Mouse (Mus musculus) midbrain, embryonic 15.5 days (tissue): ENCODE data around the gene Bcl2l2. TPM values are rescaled to one million over a fixed set of nuclear protein-coding genes. Genes with fewer than 3 reads are reported as not detected.
A peak's percentile ranks its signal among the peaks of the same experiment; 100 is the strongest.

Source experiments
- ATAC-seq: fragments of 200-750 bp; cut with Nextera tagmentation; replicated peaks from 2 replicates; pipeline ENCODE4 v1.8.0; 2017; ENCODE audit warnings: moderate TSS enrichment
- H3K27ac ChIP-seq: fragments of 300-500 bp; sonication (generic); 2 replicates; pipeline ENCODE4 v1.5.1; 2015; ENCODE audit warnings: mild to moderate bottlenecking, inconsistent platforms
- H3K27me3 ChIP-seq: fragments of 300-500 bp; sonication (generic); replicated peaks from 2 replicates; pipeline ENCODE4 v1.6.1; 2015; ENCODE audit warnings: inconsistent platforms
- H3K36me3 ChIP-seq: fragments of 300-500 bp; sonication (generic); replicated peaks from 2 replicates; pipeline ENCODE4 v1.6.1; 2015; ENCODE audit warnings: inconsistent platforms
- H3K4me1 ChIP-seq: fragments of 300-500 bp; sonication (generic); 2 replicates; pipeline ENCODE4 v1.6.1; 2015; ENCODE audit warnings: inconsistent platforms
- H3K4me2 ChIP-seq: fragments of 300-500 bp; sonication (generic); 2 replicates; pipeline ENCODE4 v1.6.1; 2015; ENCODE audit warnings: inconsistent platforms, mild to moderate bottlenecking, moderate library complexity
- H3K4me3 ChIP-seq: fragments of 300-500 bp; sonication (generic); 2 replicates; pipeline ENCODE4 v1.5.1; 2015; ENCODE audit warnings: mild to moderate bottlenecking, inconsistent platforms
- H3K9ac ChIP-seq: fragments of 300-500 bp; sonication (generic); 2 replicates; pipeline ENCODE4 v1.6.1; 2015; ENCODE audit warnings: mild to moderate bottlenecking, inconsistent platforms
- H3K9me3 ChIP-seq: fragments of 300-500 bp; sonication (generic); 2 replicates; pipeline ENCODE4 v1.6.1; 2016; ENCODE audit warnings: inconsistent platforms
- WGBS: fragments of 180-500 bp; shearing (Covaris S2); methylation state at CpG from one replicate; pipeline ENCODE4 v1.1.7; 2015; ENCODE audit warnings: mixed read lengths; 5-methylcytosine and 5-hydroxymethylcytosine counted together
- polyA plus RNA-seq: library from polyadenylated mRNA; unstranded; fragments of >200 nt; fragmentation: Nextera tagmentation; extraction: Ambion mirVana; gene quantifications from 2 replicates; pipeline ENCODE4 v1.2.1, GENCODE M21; 2015

The Bcl2l2 gene
- polyA plus RNA-seq, 1 experiment from 2014 or later = 4.8 TPM

- Histone ChIP-seq H3K4me1 (peaks cover 41% of the 10 kb centered on the region), H3K4me2 (peak overlapping the region; percentile 85), H3K9ac (peak overlapping the region; percentile 64; the same call in 1 of the 2 replicates), H3K27me3 (no peaks in the 10 kb centered on the region), H3K9me3 (no peaks in the 10 kb centered on the region), H3K4me3 (peak overlapping the region; percentile 51), H3K36me3 (no peaks in the 10 kb centered on the region), H3K27ac (peak overlapping the region; percentile 85)
- no peak for ATAC-seq
- WGBS = 17% methylated on average over 7 of the region's 7 CpGs
Measured at GRCm38 (mm10) chr14:54927296-54927695, 44.1 kb downstream of the Bcl2l2 start.

GRCm38 (mm10) chr14:54929801-54930200, 46.6 kb downstream of the Bcl2l2 start:
- H3K27me3 ChIP-seq = no peaks in the 10 kb centered on the region
- H3K4me2 ChIP-seq = no peak overlapping the region
- no peak overlapping the region for H3K9ac ChIP-seq
- 85% methylated on average over 5 of the region's 5 CpGs for WGBS
- H3K9me3 ChIP-seq = no peaks in the 10 kb centered on the region
- ATAC-seq = no peak
- H3K36me3 ChIP-seq = no peaks in the 10 kb centered on the region
- H3K27ac ChIP-seq = no peak overlapping the region
- peaks cover 30% of the 10 kb centered on the region for H3K4me1 ChIP-seq
- no peak overlapping the region for H3K4me3 ChIP-seq

- no peak for ATAC-seq
- WGBS = 20% methylated on average over 2 of the region's 2 CpGs
- H3K9ac ChIP-seq = no peak overlapping the region
- no peak overlapping the region for H3K27ac ChIP-seq
- H3K4me1 ChIP-seq = peaks cover 24% of the 10 kb centered on the region
- no peaks in the 10 kb centered on the region for H3K27me3 ChIP-seq
- no peaks in the 10 kb centered on the region for H3K9me3 ChIP-seq
- H3K4me2 ChIP-seq = no peak overlapping the region
- H3K36me3 ChIP-seq = no peaks in the 10 kb centered on the region
- H3K4me3 ChIP-seq = no peak overlapping the region
Measured at GRCm38 (mm10) chr14:54930431-54930830, 47.3 kb downstream of the Bcl2l2 start.

- no peak within 1 kb of the TSS for H3K4me3 ChIP-seq
- no peak within 1 kb of the TSS for H3K4me2 ChIP-seq
- no peak within 1 kb of the TSS for H3K9ac ChIP-seq
- H3K9me3 ChIP-seq = no peaks in the 10 kb centered on the region
- no peaks in the 10 kb centered on the region for H3K36me3 ChIP-seq
- peaks cover 12% of the 10 kb centered on the region; the same call in 1 of the 2 replicates for H3K4me1 ChIP-seq
- 41% methylated on average over 6 of the region's 6 CpGs for WGBS
- H3K27ac ChIP-seq = no peak within 1 kb of the TSS
- H3K27me3 ChIP-seq = no peaks in the 10 kb centered on the region
- no peak for ATAC-seq
Measured at GRCm38 (mm10) chr14:54932645-54933150, 49.5 kb downstream of the Bcl2l2 start, which contains the start of gene Il25. Gene Il25 (plus strand): TSS chr14:54932695.

DNA sequence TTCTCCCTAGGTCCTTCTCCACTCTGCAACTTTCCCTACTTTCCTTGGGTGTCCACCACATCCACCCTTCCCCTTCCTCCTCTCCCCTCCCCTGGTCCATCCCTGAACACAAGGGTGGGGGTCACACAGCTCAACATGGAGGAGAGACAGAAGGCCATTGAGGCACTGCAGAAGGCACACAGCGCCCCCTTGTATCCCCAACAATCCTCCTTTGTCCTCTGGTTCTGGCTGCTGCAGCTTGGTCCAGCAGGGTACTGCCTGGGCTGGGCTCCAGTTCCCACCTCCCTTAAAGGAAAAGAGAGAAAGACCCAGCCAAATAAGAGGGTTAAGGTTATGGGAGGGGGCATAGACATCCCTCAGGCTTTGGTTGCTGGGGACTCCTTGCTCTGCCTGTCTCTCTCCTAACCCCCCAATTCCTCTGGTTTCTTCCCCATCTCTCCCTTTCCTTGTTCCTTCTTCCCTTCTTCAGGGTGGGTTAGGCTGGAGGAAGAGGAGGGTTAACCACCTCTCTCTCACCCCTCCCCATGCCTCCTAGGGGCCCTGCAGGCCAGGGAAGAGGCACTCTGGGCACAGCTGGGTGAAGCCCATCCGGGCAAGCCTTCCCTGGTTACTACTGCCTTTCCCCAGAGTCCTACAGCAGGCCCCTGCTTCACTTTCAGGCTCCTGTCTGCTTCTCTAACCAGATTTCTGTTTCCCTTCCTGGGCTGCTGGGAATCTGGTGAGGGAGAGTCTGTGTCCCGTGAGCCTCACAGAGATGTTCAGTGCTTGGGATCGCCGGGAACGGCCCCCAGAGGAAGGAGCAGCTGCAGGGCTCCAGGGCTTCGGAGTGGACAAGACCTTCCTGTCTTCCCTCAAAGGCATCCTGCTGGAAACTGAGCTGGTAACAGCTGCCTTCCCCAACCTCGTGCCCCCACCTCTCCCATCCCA, 53.0 kb downstream of the Bcl2l2 start, which contains the start of gene Cmtm5:
Gene Cmtm5 (plus strand): TSS at position 358 of the 927 bp plus-strand sequence.
- ATAC-seq = peak; percentile 77
- H3K27ac ChIP-seq = peak within 1 kb of the TSS; percentile 63
- H3K9me3 ChIP-seq = no peaks in the 10 kb centered on the region
- H3K4me3 ChIP-seq = no peak within 1 kb of the TSS
- H3K27me3 ChIP-seq = no peaks in the 10 kb centered on the region
- WGBS = 37% methylated on average over 8 of the region's 8 CpGs
- no peak within 1 kb of the TSS for H3K9ac ChIP-seq
- no peak within 1 kb of the TSS for H3K4me2 ChIP-seq
- H3K4me1 ChIP-seq = peaks cover 7% of the 10 kb centered on the region; the same call in 1 of the 2 replicates
- no peaks in the 10 kb centered on the region for H3K36me3 ChIP-seq

DNA sequence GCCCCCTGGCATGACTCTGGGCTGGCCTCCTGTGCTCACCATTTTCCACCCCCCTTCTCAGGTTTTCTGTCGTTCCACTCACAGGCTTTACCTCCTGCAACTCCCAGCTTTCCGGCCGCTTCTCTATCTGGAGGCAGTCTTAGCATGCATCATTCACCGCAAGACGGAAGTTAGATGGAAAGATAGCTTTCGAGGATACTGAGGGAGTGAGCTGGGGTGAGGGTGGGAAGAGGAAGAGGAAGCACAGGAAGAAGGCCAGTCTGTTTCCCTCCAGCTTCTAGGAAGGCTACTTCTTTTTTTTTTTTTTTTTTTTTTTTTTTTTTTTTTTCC, 53.6 kb downstream of the Bcl2l2 start:
- Histone ChIP-seq H3K27ac (peak overlapping the region; percentile 63), H3K4me1 (peaks cover 7% of the 10 kb centered on the region; the same call in 1 of the 2 replicates), H3K36me3 (no peaks in the 10 kb centered on the region), H3K4me2 (no peak overlapping the region), H3K4me3 (no peak overlapping the region), H3K27me3 (no peaks in the 10 kb centered on the region), H3K9ac (no peak overlapping the region), H3K9me3 (no peaks in the 10 kb centered on the region)
- ATAC-seq = no peak
- WGBS = 63% methylated on average over 6 of the region's 6 CpGs

- H3K36me3 ChIP-seq = no peaks in the 10 kb centered on the region
- no peaks in the 10 kb centered on the region for H3K27me3 ChIP-seq
- no peak overlapping the region for H3K4me2 ChIP-seq
- H3K4me3 ChIP-seq = no peak overlapping the region
- H3K27ac ChIP-seq = no peak overlapping the region
- WGBS = 93% methylated on average over 16 of the region's 16 CpGs
- no peak for ATAC-seq
- no peak overlapping the region for H3K9ac ChIP-seq
- H3K9me3 ChIP-seq = no peaks in the 10 kb centered on the region
- H3K4me1 ChIP-seq = peaks cover 7% of the 10 kb centered on the region; the same call in 1 of the 2 replicates
Measured at GRCm38 (mm10) chr14:54937361-54938182, 54.4 kb downstream of the Bcl2l2 start.

Other genes starting within 250 kb of the Bcl2l2 start
- not detected in 2 replicates for gene Gm17606, start 242.4 kb upstream of the Bcl2l2 start, polyA plus RNA-seq
- 14.1 and 15.5 TPM in 2 replicates for gene Cdh24, start 242.0 kb upstream of the Bcl2l2 start, polyA plus RNA-seq
- gene 1700123O20Rik, start 197.2 kb upstream of the Bcl2l2 start, polyA plus RNA-seq = 65.5 and 65.6 TPM in 2 replicates
- gene Acin1, start 196.4 kb upstream of the Bcl2l2 start, polyA plus RNA-seq = 145 TPM in 2 replicates
- gene Gm29776, start 184.5 kb upstream of the Bcl2l2 start, polyA plus RNA-seq = 0.32 and 0.37 TPM in 2 replicates
- 0.13 TPM in 1 of 2 replicates, not detected in the other for gene Cebpe, start 171.2 kb upstream of the Bcl2l2 start, polyA plus RNA-seq
- gene Slc7a8, start 101.4 kb upstream of the Bcl2l2 start, polyA plus RNA-seq = 8.9 and 9.9 TPM in 2 replicates
- not detected in 2 replicates for gene Rnf212b, start 69.2 kb upstream of the Bcl2l2 start, polyA plus RNA-seq
- gene Homez, start 12.4 kb upstream of the Bcl2l2 start, polyA plus RNA-seq = 13.6 and 14.5 TPM in 2 replicates
- gene Ppp1r3e, start 5.8 kb upstream of the Bcl2l2 start, polyA plus RNA-seq = 3.3 and 3.4 TPM in 2 replicates
- gene Gm20521, start 64 bp downstream of the Bcl2l2 start, polyA plus RNA-seq = not detected in 2 replicates
- gene Pabpn1, start 9.1 kb downstream of the Bcl2l2 start, polyA plus RNA-seq = 183 and 192 TPM in 2 replicates
- 229 and 248 TPM in 2 replicates for gene Slc22a17, start 29.8 kb downstream of the Bcl2l2 start, polyA plus RNA-seq
- 15.0 and 16.9 TPM in 2 replicates for gene Efs, start 42.7 kb downstream of the Bcl2l2 start, polyA plus RNA-seq
- gene Il25, start 49.3 kb downstream of the Bcl2l2 start, polyA plus RNA-seq = 0.48 TPM in 1 of 2 replicates, not detected in the other
- gene Cmtm5, start 52.9 kb downstream of the Bcl2l2 start, polyA plus RNA-seq = 6.5 and 7.2 TPM in 2 replicates
- gene Myh6, start 83.5 kb downstream of the Bcl2l2 start, polyA plus RNA-seq = 1.6 and 2.8 TPM in 2 replicates
- gene Gm17428, start 93.6 kb downstream of the Bcl2l2 start, polyA plus RNA-seq = not detected in 2 replicates
- 7.5 and 8.7 TPM in 2 replicates for gene Myh7, start 111.2 kb downstream of the Bcl2l2 start, polyA plus RNA-seq
- 47.8 and 50.2 TPM in 2 replicates for gene Ngdn, start 132.1 kb downstream of the Bcl2l2 start, polyA plus RNA-seq
- 33.7 and 37.5 TPM in 2 replicates for gene Zfhx2, start 208.9 kb downstream of the Bcl2l2 start, polyA plus RNA-seq
- gene Thtpa, start 211.4 kb downstream of the Bcl2l2 start, polyA plus RNA-seq = 38.8 and 39.5 TPM in 2 replicates
- 7.5 and 9.2 TPM in 2 replicates for gene Ap1g2, start 223.2 kb downstream of the Bcl2l2 start, polyA plus RNA-seq
- gene Jph4, start 233.6 kb downstream of the Bcl2l2 start, polyA plus RNA-seq = 39.7 and 42.5 TPM in 2 replicates